Mouse (Mus musculus) liver, postnatal 0 days (tissue): ENCODE results near the gene Pafah1b2.

Experiments
- CTCF ChIP-seq: sonication (generic); IDR thresholded peaks from 2 replicates; pipeline ENCODE4 v1.5.1; 2016; ENCODE audit warnings: antibody characterized with exemption, low read depth
- EP300 ChIP-seq: IDR thresholded peaks from 2 replicates; pipeline ENCODE4 v1.6.1; 2016; ENCODE audit warnings: antibody characterized with exemption, low read depth, mild to moderate bottlenecking

GRCm38 (mm10) chr9:46027994-46028393 lies 15.5 kb upstream of the Pafah1b2 start:
- TF ChIP-seq CTCF (no peak), EP300 (no peak)
